Mouse (Mus musculus) B cell, adult 67 days (primary cell): Measurements from ENCODE around the gene Rpl27. TPM values are rescaled to one million over a fixed set of nuclear protein-coding genes. Genes with fewer than 3 reads are reported as not detected.

Source experiments
- total RNA-seq, 2 experiments: library from RNA; stranded (reverse); gene quantifications; 4 replicates each; pipeline ENCODE4 v1.2.4; 2023

The Rpl27 gene
- total RNA-seq = 100 to 1,000 TPM; 111 to 123 TPM

GRCm38 (mm10) chr11:101442127-101442693 lies at the start of gene Rpl27:
Rpl27 (plus strand) TSS chr11:101442298.

GRCm38 (mm10) chr11:101417101-101417855 lies 24.8 kb upstream of the Rpl27 start, which contains the start of gene Aarsd1:
Aarsd1 (minus strand) TSS chr11:101417615.

GRCm38 (mm10) chr11:101424105-101424851 lies 17.8 kb upstream of the Rpl27 start, which contains the start of gene Gm27029:
Gm27029 (minus strand) TSS chr11:101424796.

GRCm38 (mm10) chr11:101424925-101425813 lies 16.9 kb upstream of the Rpl27 start, which contains the start of the genes Rundc1 and Ptges3l:
Rundc1 (plus strand) TSS chr11:101425085.
Ptges3l (minus strand) TSS chr11:101425333.

GRCm38 (mm10) chr11:101448274-101448746 lies 6.2 kb downstream of the Rpl27 start, which contains the start of gene Ifi35:
Ifi35 (plus strand) TSS chr11:101448407.

GRCm38 (mm10) chr11:101464211-101465100 lies 22.4 kb downstream of the Rpl27 start, which contains the start of gene Rnd2:
Rnd2 (plus strand) TSS chr11:101464999.

GRCm38 (mm10) chr11:101465869-101466551 lies 23.9 kb downstream of the Rpl27 start, which contains the start of gene Vat1:
Vat1 (minus strand) TSS chr11:101466230.

Other genes starting within 250 kb of the Rpl27 start
- gene Ezh1, start 215.8 kb upstream of the Rpl27 start, total RNA-seq = 10 to 100 TPM; 89.5 to 93.8 TPM
- gene Ramp2, start 196.3 kb upstream of the Rpl27 start, total RNA-seq = not detected
- gene Vps25, start 188.6 kb upstream of the Rpl27 start, total RNA-seq = 10 to 100 TPM; 69.8 to 82.7 TPM
- under 1 TPM; 0.20 to 0.77 TPM for gene Wnk4, start 181.7 kb upstream of the Rpl27 start, total RNA-seq
- under 1 TPM in 1 of 2 experiments, not detected in 1; 0.29 TPM for gene Cntd1, start 163.3 kb upstream of the Rpl27 start, total RNA-seq
- gene Coa3, start 163.2 kb upstream of the Rpl27 start, total RNA-seq = 10 to 100 TPM; 30.6 to 33.6 TPM
- 100 to 1,000 TPM; 185 to 187 TPM for gene Becn1, start 140.0 kb upstream of the Rpl27 start, total RNA-seq
- 100 to 1,000 TPM; 143 to 148 TPM for gene Psme3, start 126.1 kb upstream of the Rpl27 start, total RNA-seq
- gene Aoc2, start 117.2 kb upstream of the Rpl27 start, total RNA-seq = 10 to 100 TPM; 13.2 to 14.9 TPM
- under 1 TPM in 1 of 2 experiments, not detected in 1; 0.50 TPM for gene Aoc3, start 111.7 kb upstream of the Rpl27 start, total RNA-seq
- gene G6pc, start 74.7 kb upstream of the Rpl27 start, total RNA-seq = not detected
- gene Aarsd1, start 24.7 kb upstream of the Rpl27 start, total RNA-seq = 10 to 100 TPM; 30.7 to 36.3 TPM
- 1 to 10 TPM in 1 of 2 experiments, not detected in 1; 2.8 TPM for gene Gm27029, start 17.5 kb upstream of the Rpl27 start, total RNA-seq
- 10 to 100 TPM; 22.5 to 22.6 TPM for gene Rundc1, start 17.2 kb upstream of the Rpl27 start, total RNA-seq
- 1 to 10 TPM; 1.9 to 2.6 TPM for gene Ptges3l, start 17.0 kb upstream of the Rpl27 start, total RNA-seq
- 10 to 100 TPM; 72.3 to 76.1 TPM for gene Ifi35, start 6.1 kb downstream of the Rpl27 start, total RNA-seq
- under 1 TPM in 1 of 2 experiments, not detected in 1; 0.52 TPM for gene Rnd2, start 22.7 kb downstream of the Rpl27 start, total RNA-seq
- 10 to 100 TPM; 18.7 to 19.2 TPM for gene Vat1, start 23.9 kb downstream of the Rpl27 start, total RNA-seq
- gene Brca1, start 109.7 kb downstream of the Rpl27 start, total RNA-seq = 1 to 10 TPM; 8.8 to 9.8 TPM
- gene Nbr1, start 109.9 kb downstream of the Rpl27 start, total RNA-seq = 100 to 1,000 TPM; 128 to 161 TPM
- 10 to 100 TPM in 1 of 2 experiments, 1 to 10 TPM in 1; 9.5 to 13.6 TPM for gene Tmem106a, start 139.9 kb downstream of the Rpl27 start, total RNA-seq
- not detected for gene Gm11634, start 157.0 kb downstream of the Rpl27 start, total RNA-seq
- gene Rdm1, start 184.9 kb downstream of the Rpl27 start, total RNA-seq = 10 to 100 TPM; 57.8 to 65.9 TPM
- gene Arl4d, start 223.2 kb downstream of the Rpl27 start, total RNA-seq = 1 to 10 TPM; 2.2 to 4.6 TPM